Mouse (Mus musculus) mesoderm, embryonic 11.5 days (tissue): ENCODE data around the gene Rbfox1.

Source experiments
- DNase-seq: peaks from one replicate; pipeline ENCODE4 v3.0.0-alpha.2; 2012; ENCODE audit warnings: low read depth, low spot score

The Rbfox1 gene

DNA sequence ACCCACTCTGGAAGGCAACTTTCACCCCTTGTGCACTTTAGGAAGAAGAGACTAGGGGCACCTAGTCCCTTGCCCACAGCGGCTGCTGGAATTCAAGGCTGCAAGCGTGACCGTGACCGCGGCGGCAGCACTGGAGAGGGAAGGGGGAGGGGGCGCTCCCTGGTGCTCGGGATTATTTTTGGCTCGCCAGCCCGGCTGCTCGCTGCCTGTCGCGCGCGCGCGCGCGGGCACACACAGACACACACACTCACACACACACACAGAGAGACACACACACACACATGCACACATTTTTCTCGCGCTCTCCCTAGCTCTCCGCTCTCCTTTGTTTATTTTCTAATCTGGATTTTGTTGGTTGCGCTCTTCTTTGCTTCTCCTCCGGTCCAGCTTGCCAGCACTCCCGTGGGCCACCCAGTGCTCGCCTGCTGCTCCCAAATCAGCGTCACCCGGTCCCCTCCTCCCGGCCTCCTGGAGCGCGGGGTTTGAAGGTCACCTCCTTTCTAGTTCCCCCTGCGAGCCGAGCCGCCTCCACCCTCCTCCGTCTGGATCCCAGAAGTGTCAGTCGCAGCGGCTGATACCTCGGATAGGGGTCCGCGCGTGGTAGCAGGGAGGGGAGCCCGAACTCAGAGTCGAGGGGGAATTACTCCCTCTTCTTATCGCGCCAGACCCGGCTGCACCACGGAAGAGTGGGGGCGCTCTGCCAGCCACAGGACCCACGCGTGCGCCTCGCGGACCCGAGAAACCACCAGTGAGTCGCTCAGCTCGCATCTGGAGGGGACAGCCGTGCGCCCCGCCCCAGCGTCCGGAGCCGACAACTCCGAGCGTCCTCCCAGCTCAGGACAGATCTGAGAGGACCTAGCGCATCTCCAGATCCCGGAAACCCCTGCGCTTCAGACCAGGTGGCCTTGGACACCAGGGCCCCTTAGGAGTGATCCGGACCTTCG, at the start of gene Rbfox1:
Gene Rbfox1, plus strand, starts transcription at position 610 of the 944 bp plus-strand sequence.
- DNase-seq = no peak

- no peak for DNase-seq
These were observed 48.4 kb upstream of the Rbfox1 start for GRCm38 (mm10) chr16:5836744-5837143.

- peak; percentile 6 for DNase-seq
These were observed 44.0 kb upstream of the Rbfox1 start for GRCm38 (mm10) chr16:5841167-5841566.

- DNase-seq = peak; percentile 79
These were observed 39.5 kb upstream of the Rbfox1 start for GRCm38 (mm10) chr16:5845645-5846044.

DNA sequence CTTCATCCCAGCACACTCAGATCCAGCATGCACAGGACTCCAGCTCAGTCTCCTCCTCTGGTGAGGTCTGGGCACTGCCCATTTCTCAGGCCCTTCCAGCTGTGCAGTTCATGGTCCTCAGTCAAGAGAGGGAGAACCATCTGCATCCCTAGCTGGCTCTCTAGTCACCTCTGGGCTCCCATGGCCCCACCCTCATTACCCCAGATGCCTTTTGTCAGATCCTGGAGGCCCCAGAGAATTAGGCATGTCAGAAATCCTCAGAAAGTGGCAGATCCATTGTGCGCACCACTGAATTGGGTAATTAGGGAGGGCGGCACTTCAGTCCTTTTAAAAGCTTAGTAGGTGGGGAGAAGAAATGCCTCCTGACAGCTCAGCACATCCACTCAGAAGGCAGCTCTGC, 32.1 kb upstream of the Rbfox1 start:
- no peak for DNase-seq

DNA sequence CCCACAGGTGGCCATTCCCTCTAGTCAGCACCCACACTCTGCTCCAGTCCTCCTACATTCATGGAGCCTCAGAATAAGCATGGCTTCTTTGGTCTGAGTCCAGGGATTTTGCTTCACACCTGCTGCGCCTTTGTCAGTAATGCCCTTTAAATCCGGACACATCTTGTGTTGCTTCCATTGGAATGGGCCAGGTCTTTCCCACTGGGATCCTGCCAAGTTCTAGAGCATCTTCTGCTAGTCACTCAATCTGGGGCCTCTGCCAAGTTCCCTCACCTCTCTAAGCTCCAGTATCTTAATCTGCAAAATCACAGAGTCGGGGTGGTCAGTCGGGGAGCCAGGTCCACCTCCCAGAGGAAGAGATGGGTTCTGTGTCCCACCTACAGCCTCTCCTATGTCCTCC, 20.8 kb upstream of the Rbfox1 start:
- DNase-seq = no peak

DNA sequence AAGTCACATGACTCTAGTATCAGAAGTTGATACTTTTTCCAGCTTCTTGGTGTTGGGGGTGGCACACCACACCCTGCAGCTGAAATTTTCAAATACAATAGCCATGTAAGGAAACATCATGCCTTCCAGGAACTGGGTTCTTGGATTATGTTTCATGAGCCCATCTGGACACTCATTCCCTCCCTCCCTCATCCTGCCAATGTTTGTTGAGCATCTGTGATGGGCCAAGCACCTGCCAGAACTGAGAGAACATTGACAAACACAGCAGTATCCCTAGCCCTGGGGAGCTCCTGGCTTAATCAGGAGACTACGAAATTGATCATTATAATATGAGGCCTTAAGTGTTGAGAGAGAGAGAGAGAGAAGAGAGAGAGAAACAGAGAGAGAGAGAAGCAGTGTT, 18.2 kb upstream of the Rbfox1 start:
- DNase-seq = no peak

DNA sequence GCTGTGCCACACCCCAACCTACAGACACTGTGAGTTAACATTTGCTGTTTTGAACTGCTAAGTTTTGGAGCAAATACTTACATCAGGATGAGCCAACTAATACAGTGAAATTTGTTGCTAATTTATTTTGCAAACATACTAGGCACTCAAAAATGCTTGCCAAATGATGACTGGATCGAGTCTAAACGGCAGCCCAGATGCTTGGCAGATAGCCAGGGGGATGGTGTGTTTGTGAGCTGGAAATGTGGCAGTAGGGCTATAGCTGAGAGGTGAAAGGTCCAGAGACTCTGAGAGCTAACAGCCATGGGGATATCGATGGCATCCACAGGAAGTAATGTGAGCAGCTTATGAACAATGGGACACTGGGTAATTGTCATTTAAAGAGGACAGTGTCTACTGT, 14.8 kb upstream of the Rbfox1 start:
- DNase-seq = no peak

- peak; percentile 90 for DNase-seq
These were observed 3.3 kb upstream of the Rbfox1 start for GRCm38 (mm10) chr16:5881820-5882219.

- DNase-seq = no peak
These were observed 515 bp downstream of the Rbfox1 start for GRCm38 (mm10) chr16:5885690-5886050.

- no peak for DNase-seq
These were observed 10.4 kb downstream of the Rbfox1 start for GRCm38 (mm10) chr16:5895564-5895963.

DNA sequence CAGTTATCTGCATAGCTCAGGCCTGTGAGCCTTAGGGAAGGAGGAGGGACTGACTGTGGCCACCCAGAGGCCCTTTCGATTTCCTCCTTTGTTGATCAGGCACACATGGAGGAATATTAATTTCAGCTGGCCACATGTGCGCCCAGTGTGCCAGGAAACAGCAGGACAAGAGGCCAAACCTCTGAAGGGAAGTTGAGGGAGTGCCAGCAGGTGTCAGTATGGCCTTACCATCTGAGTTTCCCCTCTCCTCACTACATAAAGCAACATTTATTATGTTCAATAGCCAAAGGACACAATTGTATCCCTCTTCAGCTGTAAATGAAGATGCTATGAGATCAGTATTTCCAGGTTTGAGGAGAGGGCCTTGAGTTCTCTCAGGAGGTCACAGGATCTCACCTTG, 13.2 kb downstream of the Rbfox1 start:
- DNase-seq = no peak

GRCm38 (mm10) chr16:5910742-5911141, 25.6 kb downstream of the Rbfox1 start:
- DNase-seq = no peak

- peak; percentile 23 for DNase-seq
These were observed 26.7 kb downstream of the Rbfox1 start for GRCm38 (mm10) chr16:5911880-5912327.

DNA sequence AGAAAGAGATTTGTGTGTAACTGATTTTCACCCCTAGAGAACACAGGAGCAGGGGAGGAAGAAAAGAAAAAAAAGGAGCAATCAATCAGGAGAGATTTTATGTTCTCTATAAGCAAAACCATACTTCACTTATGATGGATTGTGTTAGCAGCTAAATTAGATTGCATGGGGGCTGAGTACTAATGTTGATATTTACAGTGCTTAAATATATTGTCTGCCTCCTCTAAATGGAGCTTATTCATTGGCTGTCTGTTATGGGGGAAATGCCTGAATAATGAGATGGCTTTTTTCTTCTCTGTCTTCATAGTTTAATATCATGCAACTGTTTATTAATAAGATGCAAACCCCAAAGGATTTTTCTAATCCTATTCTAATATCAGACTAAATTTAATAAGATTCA, 32.8 kb downstream of the Rbfox1 start:
- no peak for DNase-seq

DNA sequence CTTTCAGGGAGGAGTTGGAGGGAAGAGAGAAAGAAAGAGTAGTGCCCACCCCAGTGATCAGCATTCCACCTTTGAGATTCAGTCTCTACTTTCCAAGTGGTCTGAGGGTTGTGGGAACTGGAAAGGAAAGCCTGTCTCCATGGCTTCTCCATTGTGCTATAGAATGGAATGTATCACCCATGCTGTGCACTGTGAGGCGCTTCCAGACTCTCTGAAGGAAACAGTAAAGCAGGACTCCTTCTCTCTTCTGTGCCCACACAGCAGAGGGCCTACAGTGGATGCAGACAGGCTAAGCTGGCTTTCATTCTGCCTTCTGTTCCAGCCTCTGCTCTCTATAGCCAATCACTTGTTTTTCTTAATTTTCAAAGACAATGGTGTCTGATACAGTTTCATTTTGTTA, 41.8 kb downstream of the Rbfox1 start:
- peak; percentile 16 for DNase-seq

- DNase-seq = peak; percentile 86
These were observed 46.5 kb downstream of the Rbfox1 start for GRCm38 (mm10) chr16:5931680-5932079.

DNA sequence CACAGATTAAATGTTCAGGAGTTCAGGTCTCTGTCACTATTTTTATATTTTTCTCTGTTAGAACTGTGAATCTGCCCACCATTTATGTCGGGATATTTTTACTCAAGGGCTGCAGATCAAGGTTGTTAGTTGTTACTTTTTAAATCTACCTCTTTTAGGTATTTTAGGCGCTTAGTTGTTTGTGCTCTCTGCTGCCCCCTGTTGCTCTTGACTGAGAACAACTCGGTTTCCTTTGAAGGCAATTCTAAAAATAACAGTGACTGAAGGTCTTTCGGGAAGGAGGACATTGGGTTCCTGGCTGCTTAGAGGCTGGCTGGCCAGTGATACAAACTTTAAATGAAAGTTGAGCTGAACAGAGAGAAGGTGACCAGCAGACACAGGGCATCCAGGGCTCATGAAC, 54.9 kb downstream of the Rbfox1 start:
- no peak for DNase-seq

- no peak for DNase-seq
These were observed 60.5 kb downstream of the Rbfox1 start for GRCm38 (mm10) chr16:5945682-5946081.

- no peak for DNase-seq
These were observed 68.0 kb downstream of the Rbfox1 start for GRCm38 (mm10) chr16:5953106-5953505.

DNA sequence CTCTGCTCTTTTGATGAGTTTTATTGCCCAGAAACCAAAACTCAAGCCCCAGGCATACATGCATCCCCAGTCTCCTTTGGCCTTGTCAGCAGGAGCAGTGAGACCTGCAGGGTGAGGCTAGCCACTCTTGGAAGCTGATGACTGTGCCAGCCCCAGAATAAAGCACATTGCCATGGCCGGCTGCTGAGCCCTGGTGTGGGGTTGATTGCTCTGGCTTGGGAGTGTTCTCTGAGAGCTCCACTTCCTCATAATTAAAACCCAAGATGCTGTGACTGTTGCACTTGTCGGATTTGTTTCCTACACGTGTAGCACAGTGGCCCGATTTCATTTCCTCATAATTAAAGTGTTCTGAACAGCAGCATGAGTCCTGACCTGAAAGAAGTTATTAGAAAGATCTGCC, 72.3 kb downstream of the Rbfox1 start:
- no peak for DNase-seq

DNA sequence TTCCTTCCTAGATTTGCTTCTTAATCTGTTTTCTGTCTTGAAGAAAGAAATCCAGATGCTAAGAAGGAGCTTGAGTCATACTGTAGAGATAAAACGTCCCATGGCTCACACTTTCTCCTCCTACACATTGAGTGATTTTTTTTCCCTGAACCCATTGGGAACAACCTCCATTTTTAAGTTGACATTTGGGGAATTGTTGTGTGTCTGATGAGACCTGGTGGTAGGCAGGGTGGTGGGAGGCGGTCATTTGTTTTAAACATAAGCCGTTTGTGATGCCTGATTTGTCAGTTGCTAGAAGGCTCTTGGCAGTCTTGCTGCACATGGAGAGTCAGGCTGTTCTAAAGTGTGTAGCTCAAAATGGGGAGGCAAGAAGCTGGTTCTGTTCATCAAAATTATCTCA, 76.6 kb downstream of the Rbfox1 start:
- DNase-seq = no peak

- DNase-seq = no peak
These were observed 89.0 kb downstream of the Rbfox1 start for GRCm38 (mm10) chr16:5974172-5974571.
